Mouse (Mus musculus): ENCODE data around the gene Btbd9.

DNA sequence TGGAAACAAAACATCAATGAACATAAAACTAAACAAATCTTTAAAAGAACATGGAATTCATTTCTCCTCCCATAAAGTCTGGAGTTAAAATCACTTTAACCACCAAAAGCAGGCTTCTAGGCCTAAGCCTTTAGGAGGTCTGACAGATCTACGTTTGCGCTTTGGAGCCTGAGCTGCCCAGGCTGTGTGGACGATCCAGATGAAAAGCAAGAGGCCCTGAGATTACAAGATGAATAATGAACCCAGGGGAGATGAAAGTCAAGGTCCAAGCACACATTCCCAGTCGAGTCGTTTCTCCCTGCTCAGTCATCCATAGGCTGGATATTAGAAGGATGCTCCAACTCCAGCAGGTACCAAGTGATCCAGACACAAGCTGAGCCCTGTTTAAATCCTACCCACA lies 39.6 kb downstream of the Btbd9 start:
- TF ChIP-seq CTCF (IDR thresholded peaks at IDR 0.05; ENCODE audit: low read depth) (no peak), EP300 (IDR thresholded peaks at IDR 0.05; ENCODE audit: low read depth) (no peak)

Data from heart, postnatal 0 days (tissue).